Mouse (Mus musculus) neutrophil, adult 5-6 weeks (primary cell): ENCODE data around the gene Fgd3. TPM values are rescaled to one million over a fixed set of nuclear protein-coding genes. Genes with fewer than 3 reads are reported as not detected.

Experiments
- total RNA-seq: library from RNA; stranded (forward); fragments of 200-1000 nt; gene quantifications from 2 replicates; pipeline ENCODE4 v1.2.3, GENCODE M21; 2017

Gene Fgd3
- total RNA-seq, 1 experiment from 2014 or later: 95.8 TPM

Other genes starting within 250 kb of the Fgd3 start
- 0.12 TPM in 1 of 2 replicates, not detected in the other for gene Wnk2, start 172.3 kb downstream of the Fgd3 start, total RNA-seq
- gene Ninj1, start 132.8 kb downstream of the Fgd3 start, total RNA-seq: 64.2 and 88.4 TPM in 2 replicates
- 105 and 113 TPM in 2 replicates for gene Card19, start 104.3 kb downstream of the Fgd3 start, total RNA-seq
- 49.3 and 51.1 TPM in 2 replicates for gene Susd3, start 71.6 kb downstream of the Fgd3 start, total RNA-seq
- gene Bicd2, start 21.3 kb upstream of the Fgd3 start, total RNA-seq: 23.1 and 27.0 TPM in 2 replicates
- gene Ippk, start 100.9 kb upstream of the Fgd3 start, total RNA-seq: 8.1 TPM in 2 replicates
- 0.74 and 1.4 TPM in 2 replicates for gene Tes3-ps, start 173.0 kb upstream of the Fgd3 start, total RNA-seq
- not detected in 2 replicates for gene Ecm2, start 184.5 kb upstream of the Fgd3 start, total RNA-seq
- gene Aspn, start 224.1 kb upstream of the Fgd3 start, total RNA-seq: not detected in 2 replicates